Mouse (Mus musculus) CH12.LX (cell line): ENCODE data around the gene Olfr1155. TPM values are rescaled to one million over a fixed set of nuclear protein-coding genes. Genes with fewer than 3 reads are reported as not detected.

Source experiments
- DNase-seq: peaks from one replicate; pipeline ENCODE4 v3.0.0-alpha.2; 2013; ENCODE audit errors: extremely low read depth
- H3K27ac ChIP-seq: 2 replicates; pipeline ENCODE4 v1.5.1; 2012; ENCODE audit warnings: low read depth, mild to moderate bottlenecking, control low read depth, moderate library complexity; ENCODE audit not compliant: insufficient read depth
- H3K27me3 ChIP-seq: replicated peaks from 2 replicates; pipeline ENCODE3; 2012; ENCODE audit warnings: inconsistent platforms
- H3K36me3 ChIP-seq, 2 experiments: replicated peaks in 1 of 2; 2 replicates each; pipeline versions ENCODE3 to v1.6.1; 2012; ENCODE audit warnings: inconsistent platforms in 1 of 2, low read length in 1 of 2, mild to moderate bottlenecking in 1 of 2, mixed read lengths in 1 of 2, moderate library complexity in 1 of 2; ENCODE audit not compliant: control insufficient read depth in 1 of 2, insufficient read depth in 1 of 2
- H3K4me1 ChIP-seq, 2 experiments: 2 replicates each; pipeline ENCODE4 v1.6.1; 2012; ENCODE audit warnings: inconsistent platforms in 1 of 2, moderate library complexity in 1 of 2; ENCODE audit not compliant: insufficient read depth in 2 of 2, control insufficient read depth in 1 of 2
- H3K4me2 ChIP-seq: 2 replicates; pipeline ENCODE4 v1.6.1; 2012; ENCODE audit warnings: low read depth, mild to moderate bottlenecking, control low read depth; ENCODE audit not compliant: poor library complexity, insufficient read depth, severe bottlenecking
- H3K4me3 ChIP-seq, 3 experiments: fragments of 150-350 bp in 1 of 3; sonication (generic) in 1 of 3; replicated peaks in 1 of 3; 2 replicates each; pipeline versions ENCODE3 to v1.5.1; 2011 to 2012; ENCODE audit warnings: low read depth in 2 of 3, low read length in 2 of 3, mild to moderate bottlenecking in 2 of 3, moderate library complexity in 2 of 3, control low read depth in 1 of 3, improper control_type of control experiment in 1 of 3, inconsistent platforms in 1 of 3, mixed read lengths in 1 of 3; ENCODE audit not compliant: poor library complexity in 1 of 3
- H3K79me2 ChIP-seq: replicated peaks from 2 replicates; pipeline ENCODE4 v1.6.1; 2012; ENCODE audit warnings: mild to moderate bottlenecking, moderate library complexity; ENCODE audit not compliant: control insufficient read depth, poor library complexity, insufficient read depth, severe bottlenecking; ENCODE audit errors: extremely low read depth
- H3K9ac ChIP-seq: 2 replicates; pipeline ENCODE4 v1.6.1; 2012; ENCODE audit warnings: low read depth, mild to moderate bottlenecking, control low read depth, moderate library complexity; ENCODE audit not compliant: insufficient read depth
- H3K9me3 ChIP-seq: replicated peaks from 2 replicates; pipeline ENCODE3; 2012; ENCODE audit warnings: low read length, inconsistent platforms, mixed read lengths
- CHD1 ChIP-seq: IDR thresholded peaks from 2 replicates; pipeline ENCODE4 v1.6.1; 2012; ENCODE audit warnings: low read depth, low read length, improper control_type of control experiment, inconsistent platforms
- CTCF ChIP-seq, 2 experiments: IDR thresholded peaks in 1 of 2; conservative IDR thresholded peaks in 1 of 2; 2 replicates each; pipeline ENCODE4 v1.5.1; 2011 to 2012; ENCODE audit warnings: low read depth in 2 of 2, low read length in 2 of 2, improper control_type of control experiment in 1 of 2, inconsistent platforms in 1 of 2, mild to moderate bottlenecking in 1 of 2, moderate library complexity in 1 of 2
- ELF1 ChIP-seq: IDR thresholded peaks from 2 replicates; pipeline ENCODE4 v1.6.1; 2014; ENCODE audit warnings: low read depth, mild to moderate bottlenecking, inconsistent platforms, low read length, improper control_type of control experiment
- ETS1 ChIP-seq: conservative IDR thresholded peaks from 2 replicates; pipeline ENCODE4 v1.6.1; 2012; ENCODE audit warnings: low read depth, mild to moderate bottlenecking, inconsistent platforms, low read length, improper control_type of control experiment, moderate library complexity
- GABPA ChIP-seq: IDR thresholded peaks from 2 replicates; pipeline ENCODE4 v1.6.1; 2012; ENCODE audit warnings: low read depth, low read length, improper control_type of control experiment, inconsistent platforms; ENCODE audit not compliant: insufficient replicate concordance
- IRF4 ChIP-seq: IDR thresholded peaks from 2 replicates; pipeline ENCODE4 v1.6.1; 2014; ENCODE audit warnings: low read depth, mild to moderate bottlenecking, inconsistent platforms, low read length, improper control_type of control experiment
- JUND ChIP-seq: conservative IDR thresholded peaks from 2 replicates; pipeline ENCODE4 v1.6.1; 2011; ENCODE audit warnings: low read depth, low read length, improper control_type of control experiment
- MAX ChIP-seq: IDR thresholded peaks from 2 replicates; pipeline ENCODE4 v1.6.1; 2011; ENCODE audit warnings: low read length, improper control_type of control experiment
- MAZ ChIP-seq: IDR thresholded peaks from 2 replicates; pipeline ENCODE4 v1.6.1; 2012; ENCODE audit warnings: low read depth, mild to moderate bottlenecking, inconsistent platforms, low read length, improper control_type of control experiment, moderate library complexity
- MYC ChIP-seq: IDR thresholded peaks from 2 replicates; pipeline ENCODE4 v1.6.1; 2011; ENCODE audit warnings: low read depth, mild to moderate bottlenecking, improper control_type of control experiment, low read length
- PAX5 ChIP-seq: IDR thresholded peaks from 2 replicates; pipeline ENCODE4 v1.6.1; 2012; ENCODE audit warnings: low read length, inconsistent platforms, mixed read lengths
- TBP ChIP-seq: conservative IDR thresholded peaks from 2 replicates; pipeline ENCODE4 v1.6.1; 2011; ENCODE audit warnings: low read depth, low read length, improper control_type of control experiment
- USF2 ChIP-seq: conservative IDR thresholded peaks from 2 replicates; pipeline ENCODE4 v1.6.1; 2011; ENCODE audit warnings: low read depth, low read length, improper control_type of control experiment
- ZC3H11A ChIP-seq: IDR thresholded peaks from 2 replicates; pipeline ENCODE4 v1.6.1; 2012; ENCODE audit warnings: low read depth, mild to moderate bottlenecking, inconsistent platforms, low read length, improper control_type of control experiment
- ZKSCAN1 ChIP-seq: IDR thresholded peaks from 2 replicates; pipeline ENCODE4 v1.6.1; 2012; ENCODE audit warnings: low read depth, inconsistent platforms, low read length, improper control_type of control experiment, borderline replicate concordance
- ZNF384 ChIP-seq: IDR thresholded peaks from 2 replicates; pipeline ENCODE4 v1.6.1; 2012; ENCODE audit warnings: low read depth, low read length, improper control_type of control experiment, inconsistent platforms
- dilution Hi-C: fragments of 300-500 bp; cut with MboI; formaldehyde crosslinking; loops from 2 replicates; pipeline ENCODE4 v1.14.3; 2020; ENCODE audit warnings: low sequenced_read_pairs; ENCODE audit not compliant: extremely low pct_unique_long_range_greater_than_20kb, extremely low pct_ligation_motif_present
- in situ Hi-C: fragments of 300-500 bp; cut with MboI; formaldehyde crosslinking; loops from 3 replicates; pipeline ENCODE4 v1.14.3; 2019; ENCODE audit warnings: low sequenced_read_pairs, low pct_ligation_motif_present, low pct_unique_long_range_greater_than_20kb, mixed read lengths
- polyA plus RNA-seq: library from polyadenylated mRNA; unstranded; fragments of >175 nt; gene quantifications from 2 replicates; pipeline ENCODE4 v1.2.1, GENCODE M21; 2012; ENCODE audit warnings: low read depth; ENCODE audit not compliant: insufficient read length
- total RNA-seq, 2 experiments: library from RNA; depleted of rRNA; stranded (reverse); fragments of 300-350 nt in 1 of 2; fragments of >200 nt in 1 of 2; gene quantifications; 2 replicates each; pipeline ENCODE4 v1.2.3; 2012 to 2014

Gene Olfr1155
- total and polyA plus RNA-seq, 3 experiments: not detected

DNA sequence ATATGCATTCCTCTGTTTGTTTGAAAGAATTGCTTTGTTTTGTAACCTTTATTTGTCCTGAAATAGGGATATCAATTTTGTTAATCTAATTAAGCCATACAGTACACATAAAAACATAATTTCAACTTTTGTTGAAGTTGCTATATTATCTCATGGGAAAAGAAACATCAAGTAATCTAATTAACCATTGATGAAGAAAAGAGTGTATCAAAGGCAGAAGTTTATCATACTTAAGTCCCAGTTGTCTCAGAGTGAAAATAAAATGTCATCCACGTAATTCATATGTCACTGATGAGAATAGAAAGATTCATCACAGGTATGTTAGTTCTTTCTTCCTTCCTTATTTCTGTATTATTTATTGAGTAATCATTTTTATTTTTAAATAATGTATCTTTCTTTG lies 50.3 kb downstream of the Olfr1155 start, which contains the start of gene Olfr1153:
Gene Olfr1153, plus strand, starts transcription at position 301 of the 400 bp plus-strand sequence.
- Histone ChIP-seq H3K36me3 (no peaks in the 10 kb centered on the region), H3K4me3 (no peak within 1 kb of the TSS), H3K9ac (no peak within 1 kb of the TSS), H3K27me3 (no peaks in the 10 kb centered on the region), H3K79me2 (no peaks in the 10 kb centered on the region), H3K9me3 (peaks cover 13% of the 10 kb centered on the region), H3K27ac (no peak within 1 kb of the TSS), H3K4me1 (no peaks in the 10 kb centered on the region), H3K4me2 (no peak within 1 kb of the TSS)
- DNase-seq: no peak
- dilution Hi-C loops: no loop called here
- no peak for TF ChIP-seq IRF4
- TF ChIP-seq ZC3H11A: no peak
- no peak for TF ChIP-seq GABPA
- no peak for TF ChIP-seq ELF1
- TF ChIP-seq TBP: no peak
- no peak for TF ChIP-seq CTCF (conservative IDR thresholded peaks at IDR 0.05 in 1 of 2, IDR thresholded peaks at IDR 0.05 in 1 of 2; ENCODE audit: low read depth in 2 of 2, low read length in 2 of 2)
- no peak for TF ChIP-seq ETS1
- TF ChIP-seq MAZ: no peak
- no peak for TF ChIP-seq ZKSCAN1
- no peak for TF ChIP-seq USF2
- no peak for TF ChIP-seq ZNF384
- no peak for TF ChIP-seq CHD1
- TF ChIP-seq PAX5: no peak
- TF ChIP-seq MYC: no peak
- TF ChIP-seq MAX: no peak
- no peak for TF ChIP-seq JUND
- TF ChIP-seq, all 38 proteins: peak for 0
- in situ Hi-C loops: no loop called here

Other genes with a start within 250 kb of the Olfr1155 start
Only the 20 nearest of the 26 such genes appear.
- not detected in 2 replicates for gene Olfr152, start 165.7 kb downstream of the Olfr1155 start, total RNA-seq (2012; rRNA removed)
- gene Olfr152, start 165.7 kb downstream of the Olfr1155 start, total RNA-seq (2014; rRNA removed): not detected in 2 replicates
- gene Olfr152, start 165.7 kb downstream of the Olfr1155 start, polyA plus RNA-seq: not detected in 2 replicates
- not detected in 2 replicates for gene Olfr1143, start 144.5 kb downstream of the Olfr1155 start, total RNA-seq (2012; rRNA removed)
- gene Olfr1143, start 144.5 kb downstream of the Olfr1155 start, total RNA-seq (2014; rRNA removed): not detected in 2 replicates
- not detected in 2 replicates for gene Olfr1143, start 144.5 kb downstream of the Olfr1155 start, polyA plus RNA-seq
- not detected in 2 replicates for gene Olfr1145, start 135.3 kb downstream of the Olfr1155 start, total RNA-seq (2012; rRNA removed)
- not detected in 2 replicates for gene Olfr1145, start 135.3 kb downstream of the Olfr1155 start, total RNA-seq (2014; rRNA removed)
- gene Olfr1145, start 135.3 kb downstream of the Olfr1155 start, polyA plus RNA-seq: not detected in 2 replicates
- gene Olfr1148, start 114.6 kb downstream of the Olfr1155 start, total RNA-seq (2012; rRNA removed): not detected in 2 replicates
- not detected in 2 replicates for gene Olfr1148, start 114.6 kb downstream of the Olfr1155 start, total RNA-seq (2014; rRNA removed)
- not detected in 2 replicates for gene Olfr1148, start 114.6 kb downstream of the Olfr1155 start, polyA plus RNA-seq
- gene Olfr1150-ps1, start 101.1 kb downstream of the Olfr1155 start, total RNA-seq (2012; rRNA removed): not detected in 2 replicates
- gene Olfr1150-ps1, start 101.1 kb downstream of the Olfr1155 start, total RNA-seq (2014; rRNA removed): not detected in 2 replicates
- not detected in 2 replicates for gene Olfr1150-ps1, start 101.1 kb downstream of the Olfr1155 start, polyA plus RNA-seq
- not detected in 2 replicates for gene Olfr1151, start 89.3 kb downstream of the Olfr1155 start, total RNA-seq (2012; rRNA removed)
- gene Olfr1151, start 89.3 kb downstream of the Olfr1155 start, total RNA-seq (2014; rRNA removed): not detected in 2 replicates
- gene Olfr1151, start 89.3 kb downstream of the Olfr1155 start, polyA plus RNA-seq: not detected in 2 replicates
- not detected in 2 replicates for gene Olfr1152, start 78.6 kb downstream of the Olfr1155 start, total RNA-seq (2012; rRNA removed)
- gene Olfr1152, start 78.6 kb downstream of the Olfr1155 start, total RNA-seq (2014; rRNA removed): not detected in 2 replicates
- 0.04 and 0.05 TPM in 2 replicates for gene Olfr1152, start 78.6 kb downstream of the Olfr1155 start, polyA plus RNA-seq
- gene Olfr1153, start 50.2 kb downstream of the Olfr1155 start, total RNA-seq (2012; rRNA removed): not detected in 2 replicates
- gene Olfr1153, start 50.2 kb downstream of the Olfr1155 start, total RNA-seq (2014; rRNA removed): not detected in 2 replicates
- gene Olfr1153, start 50.2 kb downstream of the Olfr1155 start, polyA plus RNA-seq: not detected in 2 replicates
- gene Olfr1154, start 40.0 kb downstream of the Olfr1155 start, total RNA-seq (2012; rRNA removed): not detected in 2 replicates
- not detected in 2 replicates for gene Olfr1154, start 40.0 kb downstream of the Olfr1155 start, total RNA-seq (2014; rRNA removed)
- not detected in 2 replicates for gene Olfr1154, start 40.0 kb downstream of the Olfr1155 start, polyA plus RNA-seq
- not detected in 2 replicates for gene Olfr1156, start 8.0 kb upstream of the Olfr1155 start, total RNA-seq (2012; rRNA removed)
- gene Olfr1156, start 8.0 kb upstream of the Olfr1155 start, total RNA-seq (2014; rRNA removed): not detected in 2 replicates
- gene Olfr1156, start 8.0 kb upstream of the Olfr1155 start, polyA plus RNA-seq: not detected in 2 replicates
- gene Olfr1157, start 23.2 kb upstream of the Olfr1155 start, total RNA-seq (2012; rRNA removed): not detected in 2 replicates
- gene Olfr1157, start 23.2 kb upstream of the Olfr1155 start, total RNA-seq (2014; rRNA removed): not detected in 2 replicates
- gene Olfr1157, start 23.2 kb upstream of the Olfr1155 start, polyA plus RNA-seq: not detected in 2 replicates
- not detected in 2 replicates for gene Olfr74, start 29.5 kb upstream of the Olfr1155 start, total RNA-seq (2012; rRNA removed)
- not detected in 2 replicates for gene Olfr74, start 29.5 kb upstream of the Olfr1155 start, total RNA-seq (2014; rRNA removed)
- not detected in 2 replicates for gene Olfr74, start 29.5 kb upstream of the Olfr1155 start, polyA plus RNA-seq
- gene Olfr1158, start 45.0 kb upstream of the Olfr1155 start, total RNA-seq (2012; rRNA removed): not detected in 2 replicates
- not detected in 2 replicates for gene Olfr1158, start 45.0 kb upstream of the Olfr1155 start, total RNA-seq (2014; rRNA removed)
- not detected in 2 replicates for gene Olfr1158, start 45.0 kb upstream of the Olfr1155 start, polyA plus RNA-seq
- gene Olfr1160, start 63.1 kb upstream of the Olfr1155 start, total RNA-seq (2012; rRNA removed): not detected in 2 replicates
- gene Olfr1160, start 63.1 kb upstream of the Olfr1155 start, total RNA-seq (2014; rRNA removed): not detected in 2 replicates
- not detected in 2 replicates for gene Olfr1160, start 63.1 kb upstream of the Olfr1155 start, polyA plus RNA-seq
- gene Olfr1161, start 77.6 kb upstream of the Olfr1155 start, total RNA-seq (2012; rRNA removed): not detected in 2 replicates
- not detected in 2 replicates for gene Olfr1161, start 77.6 kb upstream of the Olfr1155 start, total RNA-seq (2014; rRNA removed)
- not detected in 2 replicates for gene Olfr1161, start 77.6 kb upstream of the Olfr1155 start, polyA plus RNA-seq
- gene Olfr73, start 92.6 kb upstream of the Olfr1155 start, total RNA-seq (2012; rRNA removed): not detected in 2 replicates
- not detected in 2 replicates for gene Olfr73, start 92.6 kb upstream of the Olfr1155 start, total RNA-seq (2014; rRNA removed)
- gene Olfr73, start 92.6 kb upstream of the Olfr1155 start, polyA plus RNA-seq: not detected in 2 replicates
- gene Olfr1162, start 106.0 kb upstream of the Olfr1155 start, total RNA-seq (2012; rRNA removed): not detected in 2 replicates
- not detected in 2 replicates for gene Olfr1162, start 106.0 kb upstream of the Olfr1155 start, total RNA-seq (2014; rRNA removed)
- gene Olfr1162, start 106.0 kb upstream of the Olfr1155 start, polyA plus RNA-seq: not detected in 2 replicates
- gene Olfr1163, start 126.7 kb upstream of the Olfr1155 start, total RNA-seq (2012; rRNA removed): not detected in 2 replicates
- gene Olfr1163, start 126.7 kb upstream of the Olfr1155 start, total RNA-seq (2014; rRNA removed): not detected in 2 replicates
- not detected in 2 replicates for gene Olfr1163, start 126.7 kb upstream of the Olfr1155 start, polyA plus RNA-seq
- not detected in 2 replicates for gene Olfr1164, start 148.8 kb upstream of the Olfr1155 start, total RNA-seq (2012; rRNA removed)
- not detected in 2 replicates for gene Olfr1164, start 148.8 kb upstream of the Olfr1155 start, total RNA-seq (2014; rRNA removed)
- gene Olfr1164, start 148.8 kb upstream of the Olfr1155 start, polyA plus RNA-seq: not detected in 2 replicates
- gene Olfr1166, start 183.1 kb upstream of the Olfr1155 start, total RNA-seq (2012; rRNA removed): not detected in 2 replicates
- gene Olfr1166, start 183.1 kb upstream of the Olfr1155 start, total RNA-seq (2014; rRNA removed): not detected in 2 replicates
- gene Olfr1166, start 183.1 kb upstream of the Olfr1155 start, polyA plus RNA-seq: not detected in 2 replicates